Mouse (Mus musculus) neural tube, embryonic 12.5 days (tissue): ENCODE measurements around the gene Gm42669. TPM values are rescaled to one million over a fixed set of nuclear protein-coding genes. Genes with fewer than 3 reads are reported as not detected.
A peak's percentile ranks its signal among the peaks of the same experiment; 100 is the strongest.

Experiments used
- ATAC-seq: fragments of 200-750 bp; cut with Nextera tagmentation; 2 replicates; pipeline ENCODE4 v1.8.0; 2017; ENCODE audit warnings: low read depth, mild to moderate bottlenecking, moderate TSS enrichment, moderate library complexity; ENCODE audit not compliant: low FRiP score
- H3K27ac ChIP-seq: fragments of 300-500 bp; sonication (generic); 2 replicates; pipeline ENCODE4 v1.5.1; 2016
- H3K27me3 ChIP-seq: fragments of 300-500 bp; sonication (generic); replicated peaks from 2 replicates; pipeline ENCODE4 v1.6.1; 2016; ENCODE audit warnings: mild to moderate bottlenecking
- H3K36me3 ChIP-seq: fragments of 300-500 bp; sonication (generic); 2 replicates; pipeline ENCODE4 v1.6.1; 2016; ENCODE audit warnings: mild to moderate bottlenecking
- H3K4me1 ChIP-seq: fragments of 300-500 bp; sonication (generic); 2 replicates; pipeline ENCODE4 v1.6.1; 2016
- H3K4me2 ChIP-seq: fragments of 300-500 bp; sonication (generic); replicated peaks from 2 replicates; pipeline ENCODE4 v1.6.1; 2016; ENCODE audit warnings: mild to moderate bottlenecking
- H3K4me3 ChIP-seq: fragments of 300-500 bp; sonication (generic); 2 replicates; pipeline ENCODE4 v1.5.1; 2016
- H3K9ac ChIP-seq: fragments of 300-500 bp; sonication (generic); 2 replicates; pipeline ENCODE4 v1.6.1; 2016; ENCODE audit warnings: mild to moderate bottlenecking
- H3K9me3 ChIP-seq: fragments of 300-500 bp; sonication (generic); 2 replicates; pipeline ENCODE4 v1.6.1; 2016; ENCODE audit warnings: mild to moderate bottlenecking
- WGBS: fragments of 180-500 bp; shearing (Covaris S2); methylation state at CpG from one replicate; pipeline ENCODE4 v1.1.7; 2016; 5-methylcytosine and 5-hydroxymethylcytosine counted together
- polyA plus RNA-seq: library from polyadenylated mRNA; unstranded; fragments of >200 nt; fragmentation: Nextera tagmentation; extraction: Ambion mirVana; gene quantifications from 2 replicates; pipeline ENCODE4 v1.2.1, GENCODE M21; 2016

The Gm42669 gene
- polyA plus RNA-seq, 1 experiment from 2014 or later: 0.49 TPM

- 84% methylated on average over 10 of the region's 10 CpGs for WGBS
- Histone ChIP-seq H3K27ac (no peak overlapping the region), H3K36me3 (no peaks in the 10 kb centered on the region), H3K4me2 (no peak overlapping the region), H3K9me3 (no peaks in the 10 kb centered on the region), H3K9ac (no peak overlapping the region), H3K27me3 (no peaks in the 10 kb centered on the region), H3K4me1 (no peaks in the 10 kb centered on the region), H3K4me3 (no peak overlapping the region)
- ATAC-seq: no peak
Observed at GRCm38 (mm10) chr5:107524281-107524680, 16.9 kb downstream of the Gm42669 start.

GRCm38 (mm10) chr5:107528856-107529255 is 21.4 kb downstream of the Gm42669 start:
- Histone ChIP-seq H3K36me3 (no peaks in the 10 kb centered on the region), H3K4me3 (no peak overlapping the region), H3K9ac (no peak overlapping the region), H3K27ac (no peak overlapping the region), H3K4me1 (no peaks in the 10 kb centered on the region), H3K4me2 (no peak overlapping the region), H3K9me3 (no peaks in the 10 kb centered on the region), H3K27me3 (no peaks in the 10 kb centered on the region)
- 93% methylated on average over 3 of the region's 3 CpGs for WGBS
- ATAC-seq: no peak

- 74% methylated on average over 2 of the region's 2 CpGs for WGBS
- Histone ChIP-seq H3K27me3 (no peaks in the 10 kb centered on the region), H3K4me2 (no peak overlapping the region), H3K9ac (no peak overlapping the region), H3K36me3 (no peaks in the 10 kb centered on the region), H3K4me1 (no peaks in the 10 kb centered on the region), H3K9me3 (no peaks in the 10 kb centered on the region), H3K27ac (no peak overlapping the region), H3K4me3 (no peak overlapping the region)
- ATAC-seq: no peak
Observed at GRCm38 (mm10) chr5:107533590-107533989, 26.2 kb downstream of the Gm42669 start.

GRCm38 (mm10) chr5:107534581-107534980 is 27.2 kb downstream of the Gm42669 start, which contains the start of gene 1700028K03Rik:
1700028K03Rik (plus strand) TSS chr5:107534709.
- WGBS: 72% methylated on average over 15 of the region's 15 CpGs

DNA sequence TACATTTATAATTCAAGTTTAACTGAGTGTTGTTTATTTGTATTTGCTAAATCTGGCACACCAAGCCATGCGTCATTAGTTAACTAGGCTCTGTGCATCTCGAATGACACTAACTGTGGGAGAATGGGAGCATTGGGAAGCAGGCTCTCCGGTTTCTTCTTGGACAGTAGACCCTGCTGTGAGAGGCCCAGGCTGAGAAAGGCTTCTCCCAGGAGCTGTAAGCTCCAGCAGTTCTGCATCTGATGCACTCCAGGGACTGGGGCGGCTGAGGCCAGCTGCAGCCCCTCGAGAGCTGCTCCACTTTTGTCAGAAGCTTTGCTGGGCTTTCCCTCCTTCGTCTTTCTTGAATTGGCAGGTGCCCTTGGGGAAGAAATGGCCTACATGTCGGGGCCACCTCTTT is 34.3 kb downstream of the Gm42669 start:
- H3K36me3 ChIP-seq: no peaks in the 10 kb centered on the region
- H3K9me3 ChIP-seq: no peaks in the 10 kb centered on the region
- H3K4me1 ChIP-seq: no peaks in the 10 kb centered on the region
- no peak overlapping the region for H3K27ac ChIP-seq
- H3K27me3 ChIP-seq: no peaks in the 10 kb centered on the region
- H3K9ac ChIP-seq: no peak overlapping the region
- no peak for ATAC-seq
- no peak overlapping the region for H3K4me3 ChIP-seq
- WGBS: 36% methylated on average over 7 of the region's 7 CpGs
- no peak overlapping the region for H3K4me2 ChIP-seq

More at GRCm38 (mm10) chr5:107534581-107534980, 27.2 kb downstream of the Gm42669 start, which contains the start of gene 1700028K03Rik:
- Histone ChIP-seq H3K36me3 (no peaks in the 10 kb centered on the region), H3K27ac (no peak within 1 kb of the TSS), H3K9me3 (no peaks in the 10 kb centered on the region), H3K9ac (no peak within 1 kb of the TSS), H3K4me2 (no peak within 1 kb of the TSS), H3K4me1 (no peaks in the 10 kb centered on the region), H3K4me3 (no peak within 1 kb of the TSS), H3K27me3 (no peaks in the 10 kb centered on the region)
- no peak for ATAC-seq

GRCm38 (mm10) chr5:107545927-107546326 is 38.5 kb downstream of the Gm42669 start:
- no peak for ATAC-seq
- no peaks in the 10 kb centered on the region for H3K27me3 ChIP-seq
- H3K4me3 ChIP-seq: no peak overlapping the region
- H3K27ac ChIP-seq: no peak overlapping the region
- no peaks in the 10 kb centered on the region for H3K9me3 ChIP-seq
- H3K36me3 ChIP-seq: 0 out of 2 replicates have a peak, but pooled peaks cover 3% of the 10 kb centered on the region
- WGBS: 82% methylated on average over 4 of the region's 4 CpGs
- no peak overlapping the region for H3K9ac ChIP-seq
- no peak overlapping the region for H3K4me2 ChIP-seq
- H3K4me1 ChIP-seq: no peaks in the 10 kb centered on the region

GRCm38 (mm10) chr5:107547955-107548354 is 40.5 kb downstream of the Gm42669 start:
- 88% methylated on average over 3 of the region's 3 CpGs for WGBS
- Histone ChIP-seq H3K4me1 (no peaks in the 10 kb centered on the region), H3K4me2 (no peak overlapping the region), H3K9me3 (no peaks in the 10 kb centered on the region), H3K9ac (no peak overlapping the region), H3K27ac (no peak overlapping the region), H3K4me3 (no peak overlapping the region), H3K36me3 (peaks cover 10% of the 10 kb centered on the region), H3K27me3 (no peaks in the 10 kb centered on the region)
- no peak for ATAC-seq

- Histone ChIP-seq H3K27me3 (no peaks in the 10 kb centered on the region), H3K9me3 (no peaks in the 10 kb centered on the region), H3K36me3 (peaks cover 10% of the 10 kb centered on the region), H3K9ac (no peak overlapping the region), H3K4me2 (no peak overlapping the region), H3K27ac (no peak overlapping the region), H3K4me3 (no peak overlapping the region), H3K4me1 (no peaks in the 10 kb centered on the region)
- ATAC-seq: no peak
- 85% methylated on average over 3 of the region's 3 CpGs for WGBS
Observed at GRCm38 (mm10) chr5:107548444-107548843, 41.0 kb downstream of the Gm42669 start.

GRCm38 (mm10) chr5:107554336-107554735 is 46.9 kb downstream of the Gm42669 start:
- 81% methylated on average over 5 of the region's 5 CpGs for WGBS
- ATAC-seq: no peak

DNA sequence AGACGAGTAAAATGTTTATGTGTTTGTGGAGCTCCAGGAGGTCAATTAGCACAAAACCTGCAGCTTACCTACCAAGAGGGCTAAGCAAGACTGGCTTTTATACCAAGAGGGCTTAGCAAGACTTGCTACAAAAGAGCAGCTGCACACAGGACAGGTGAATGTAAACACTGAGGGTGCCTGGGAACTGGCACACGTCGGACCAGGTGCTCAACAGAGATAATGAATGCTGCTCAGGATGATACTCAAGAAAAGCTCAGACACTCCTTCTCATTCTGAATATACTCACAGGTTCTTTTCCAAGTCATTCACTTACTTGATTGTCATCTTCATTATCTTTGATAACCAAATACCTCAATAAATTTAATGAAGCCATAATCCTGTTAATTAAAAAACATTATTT is 49.5 kb downstream of the Gm42669 start:
- ATAC-seq: no peak
- Histone ChIP-seq H3K9me3 (no peaks in the 10 kb centered on the region), H3K27me3 (no peaks in the 10 kb centered on the region), H3K4me2 (no peak overlapping the region), H3K27ac (no peak overlapping the region), H3K4me1 (no peaks in the 10 kb centered on the region), H3K36me3 (peaks cover 33% of the 10 kb centered on the region), H3K9ac (no peak overlapping the region), H3K4me3 (no peak overlapping the region)
- WGBS: 81% methylated on average over 3 of the region's 3 CpGs

More at GRCm38 (mm10) chr5:107554336-107554735, 46.9 kb downstream of the Gm42669 start:
- Histone ChIP-seq H3K9me3 (no peaks in the 10 kb centered on the region), H3K4me1 (no peaks in the 10 kb centered on the region), H3K4me3 (no peak overlapping the region), H3K36me3 (peaks cover 23% of the 10 kb centered on the region), H3K27me3 (no peaks in the 10 kb centered on the region), H3K9ac (no peak overlapping the region), H3K4me2 (no peak overlapping the region), H3K27ac (no peak overlapping the region)

GRCm38 (mm10) chr5:107569148-107569547 is 61.7 kb downstream of the Gm42669 start:
- Histone ChIP-seq H3K4me2 (no peak overlapping the region), H3K9me3 (no peaks in the 10 kb centered on the region), H3K36me3 (peaks cover 47% of the 10 kb centered on the region), H3K27ac (no peak overlapping the region), H3K27me3 (no peaks in the 10 kb centered on the region), H3K4me3 (no peak overlapping the region), H3K9ac (no peak overlapping the region), H3K4me1 (no peaks in the 10 kb centered on the region)
- WGBS: 94% methylated on average over 9 of the region's 9 CpGs
- no peak for ATAC-seq

GRCm38 (mm10) chr5:107597301-107598077 is 90.1 kb downstream of the Gm42669 start, which contains the start of the genes Rpap2 and Glmn:
Rpap2 (plus strand) TSS chr5:107597373.
Glmn (minus strand) TSS chr5:107597888.
- Histone ChIP-seq H3K4me1 (no peaks in the 10 kb centered on the region), H3K4me2 (peak within 1 kb of the TSS; percentile 55), H3K36me3 (peaks cover 14% of the 10 kb centered on the region), H3K27me3 (no peaks in the 10 kb centered on the region), H3K27ac (peak within 1 kb of the TSS; percentile 54), H3K4me3 (peak within 1 kb of the TSS; percentile 76), H3K9ac (peak within 1 kb of the TSS; percentile 83), H3K9me3 (no peaks in the 10 kb centered on the region)
- ATAC-seq: peak; percentile 97
- WGBS: under 1% methylated on average over 52 of the region's 64 CpGs
